Comparison of ENCODE assay signal across 22 mouse cellular contexts in genomic region chr9:97599006-97599405, GRCm38 (mm10).
"Had no signal": no experiment of that assay in that cellular context is flagged by ENCODE, and none has a peak within 500 bp of the region (broad histone marks: within the 10 kb centered on the region; RNA-seq: fewer than 3 reads in every experiment).

No protein-coding gene starts in this region.

- DNase-seq: kidney, adult 2 months; kidney, postnatal 25 days; left cerebral cortex, postnatal 4 days; liver, postnatal 0 days; lung, embryonic 14.5 days; lung, postnatal 36 days; retina, postnatal 1 day; right cerebral cortex, postnatal 25 days; spleen, adult 18-20 months; thymus, postnatal 25 days had no signal

- H3K36me3 ChIP-seq: limb, embryonic 15.5 days; midbrain, embryonic 10.5 days; midbrain, embryonic 13.5 days; neural tube, embryonic 13.5 days; stomach, embryonic 15.5 days had no signal

- H3K4me1 ChIP-seq: megakaryocyte, embryonic 14.5 days; midbrain, embryonic 13.5 days had no signal

- H3K27me3 ChIP-seq: limb, embryonic 15.5 days; megakaryocyte, embryonic 14.5 days; midbrain, embryonic 13.5 days; neural tube, embryonic 13.5 days; stomach, embryonic 15.5 days had no signal

- ATAC-seq: liver, postnatal 0 days; lung, postnatal 0 days; midbrain, embryonic 13.5 days; midbrain, embryonic 16.5 days had no signal

- H3K9ac ChIP-seq: limb, embryonic 15.5 days; liver, embryonic 14.5 days; liver, postnatal 0 days; lung, embryonic 14.5 days; midbrain, embryonic 13.5 days; neural tube, embryonic 13.5 days; stomach, embryonic 15.5 days had no signal

- H3K27ac ChIP-seq: kidney, postnatal 0 days; liver, embryonic 14.5 days; midbrain, embryonic 10.5 days; midbrain, embryonic 13.5 days; neural tube, embryonic 13.5 days; stomach, embryonic 15.5 days had no signal

- H3K4me3 ChIP-seq: limb, embryonic 15.5 days; megakaryocyte, embryonic 14.5 days; midbrain, embryonic 10.5 days; midbrain, embryonic 13.5 days; myocyte; neural tube, embryonic 13.5 days; stomach, embryonic 15.5 days had no signal

- H3K9me3 ChIP-seq: limb, embryonic 15.5 days; midbrain, embryonic 10.5 days; midbrain, embryonic 13.5 days; neural tube, embryonic 13.5 days; stomach, embryonic 15.5 days had no signal

- H3K4me2 ChIP-seq: limb, embryonic 15.5 days; liver, embryonic 11.5 days; lung, embryonic 14.5 days; midbrain, embryonic 13.5 days; neural tube, embryonic 13.5 days; stomach, embryonic 15.5 days had no signal
